ENCODE assay signal across 9 mouse cellular contexts in genomic region chr12:56636534-56637180, GRCm38 (mm10). TPM values are rescaled to one million over a fixed set of nuclear protein-coding genes. Genes with fewer than 3 reads are reported as not detected.
DNase-seq lines count a peak whose midpoint lies in the region; ATAC-seq lines count a peak whose summit lies in the region.
"Had no signal": no experiment of that assay in that cellular context is flagged by ENCODE, and none has a peak within 500 bp of the region (broad histone marks: within the 10 kb centered on the region; RNA-seq: fewer than 3 reads in every experiment).

No protein-coding gene starts in this region.

- H3K36me3 ChIP-seq in midbrain, embryonic 15.5 days (replicated peaks) = no peaks in the 10 kb centered on the region

- H3K4me1 ChIP-seq in midbrain, embryonic 15.5 days = no peaks in the 10 kb centered on the region

- WGBS in midbrain, embryonic 15.5 days = 20% methylated on average over 14 of the region's 14 CpGs

- peak overlapping the region; percentile 40 for H3K4me2 ChIP-seq in midbrain, embryonic 15.5 days

- no peak overlapping the region; the same call in 1 of the 2 replicates for H3K9ac ChIP-seq in midbrain, embryonic 15.5 days

- H3K27ac ChIP-seq in midbrain, embryonic 15.5 days = no peak overlapping the region

- intact Hi-C loops in left cerebral cortex, postnatal 25 days (cut with DNase I) = loop anchor here (2.0 to 5.0 kb wide), 3 partner anchors 48 to 749 kb away; no protein-coding TSS in a partner anchor

- H3K27me3 ChIP-seq in midbrain, embryonic 15.5 days (replicated peaks) = peaks cover 7% of the 10 kb centered on the region

- peak; percentile 93 for ATAC-seq in midbrain, embryonic 15.5 days (replicated peaks)

- DNase-seq in adrenal gland, adult 2 months = peak; percentile 51
- no peak for DNase-seq in adrenal gland, adult 8-10 months
- DNase-seq in c-Kit-positive CD71-positive TER-119-positive erythroid progenitor cells, embryonic 14.5 days (ENCODE audit: low spot score) = peak; percentile 16
- peak; percentile 13 to 39 for DNase-seq in frontal cortex, postnatal 25 days (ENCODE audit: low spot score in 2 of 2)
- DNase-seq in kidney, adult 11 months = peak; percentile 8
- peak; percentile 63 to 69 for DNase-seq in left cerebral cortex, postnatal 25 days (ENCODE audit: low spot score in 2 of 2)
- no peak for DNase-seq in Muller cell, postnatal 12 days (ENCODE audit: inconsistent ontology term)

- peak overlapping the region; percentile 10; the same call in 1 of the 2 replicates for H3K4me3 ChIP-seq in midbrain, embryonic 15.5 days

- no peaks in the 10 kb centered on the region for H3K9me3 ChIP-seq in midbrain, embryonic 15.5 days

RNA-seq across cellular contexts. Expression of gene Nkx2-9, which starts 23.6 kb away (rescaled TPM):
- under 1 TPM in 1 of 2 experiments, not detected in 1; 0.69 TPM for total RNA-seq in adrenal gland, adult 2 months (2021)
- 0.61 and 0.80 TPM in 2 replicates for polyA plus RNA-seq in adrenal gland, adult 2 months (2012; rRNA removed)
- under 1 TPM; 0.32 to 0.91 (median 0.63) TPM for total RNA-seq in adrenal gland, adult 8-10 months (2022)
- not detected for total RNA-seq in left cerebral cortex, postnatal 25 days (2021)
- 0.23 TPM in 1 of 2 replicates, not detected in the other for polyA plus RNA-seq in midbrain, embryonic 15.5 days (2015; fragmentation: Nextera tagmentation; extraction: Ambion mirVana)
- total RNA-seq: left cerebral cortex, postnatal 36 days had no signal

RNA-seq across cellular contexts. Expression of gene Pax9, which starts 54.9 kb away (rescaled TPM):
- total RNA-seq in adrenal gland, adult 2 months (2021) = not detected
- polyA plus RNA-seq in adrenal gland, adult 2 months (2012; rRNA removed) = not detected in 2 replicates
- not detected for total RNA-seq in adrenal gland, adult 8-10 months (2022)
- not detected for total RNA-seq in left cerebral cortex, postnatal 25 days (2021)
- not detected in 2 replicates for polyA plus RNA-seq in midbrain, embryonic 15.5 days (2015; fragmentation: Nextera tagmentation; extraction: Ambion mirVana)
- total RNA-seq: left cerebral cortex, postnatal 36 days had no signal

Comparison
In these comparisons a context has a peak if more than half of its experiments do, and no peak if none do; other contexts are left out.
1. DNase-seq: peak in adrenal gland, adult 2 months (single experiment), c-Kit-positive CD71-positive TER-119-positive erythroid progenitor cells, embryonic 14.5 days (single experiment), frontal cortex, postnatal 25 days (2 of 2), kidney, adult 11 months (single experiment) and left cerebral cortex, postnatal 25 days (2 of 2); none in adrenal gland, adult 8-10 months (single experiment) and Muller cell, postnatal 12 days (single experiment).